Mouse (Mus musculus) liver, postnatal 0 days (tissue): ENCODE measurements at regions not wholly inside any gene's neighbourhood (a gene's known extent, or its start where the extent isn't known, plus 50 kb on each side); places are given as distances from the start of the nearest gene placed in this dataset.

Experiments
- CTCF ChIP-seq: sonication (generic); IDR thresholded peaks from 2 replicates; pipeline ENCODE4 v1.5.1; 2016; ENCODE audit warnings: antibody characterized with exemption, low read depth
- EP300 ChIP-seq: IDR thresholded peaks from 2 replicates; pipeline ENCODE4 v1.6.1; 2016; ENCODE audit warnings: antibody characterized with exemption, low read depth, mild to moderate bottlenecking

GRCm38 (mm10) chr11:57882736-57883635 lies 50.4 kb upstream of the Hand1 start:
- TF ChIP-seq CTCF: no peak
- no peak for TF ChIP-seq EP300
